Mouse (Mus musculus): ENCODE measurements around the gene Slc39a1.

DNA sequence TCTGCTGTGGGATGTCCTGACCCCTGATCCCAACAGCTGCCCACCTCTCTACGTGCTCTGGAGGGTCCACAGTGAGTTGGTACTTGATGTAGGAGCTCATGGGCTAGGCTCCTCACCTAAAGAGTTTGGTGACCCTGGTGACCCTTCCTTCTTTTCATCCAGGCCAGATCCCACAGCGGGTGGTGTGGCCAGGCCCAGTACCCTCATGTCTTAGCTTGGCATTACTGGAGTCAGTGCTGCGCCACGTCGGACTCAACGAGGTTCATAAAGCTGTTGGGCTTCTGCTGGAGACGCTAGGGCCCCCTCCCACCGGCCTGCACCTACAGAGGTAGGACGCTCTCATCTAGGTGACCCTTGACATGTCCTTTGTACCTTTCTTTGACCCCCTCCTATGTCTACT lies 31.2 kb downstream of the Slc39a1 start:
- no peak for TF ChIP-seq CTCF (conservative IDR thresholded peaks at IDR 0.05; ENCODE audit: low read length)
- TF ChIP-seq NANOG (IDR thresholded peaks at IDR 0.05; ENCODE audit: borderline replicate concordance, low read length) = no peak
- no peak for TF ChIP-seq POU5F1 (IDR thresholded peaks at IDR 0.05; ENCODE audit: borderline replicate concordance, low read length)

Data from E14TG2a.4 (cell line).